Mouse (Mus musculus): ENCODE data around the gene Csrnp1. TPM values are rescaled to one million over a fixed set of nuclear protein-coding genes. Genes with fewer than 3 reads are reported as not detected.
A peak's percentile ranks its signal among the peaks of the same experiment; 100 is the strongest.

Gene Csrnp1
- polyA plus RNA-seq, 1 experiment, result 9.2 TPM

GRCm38 (mm10) chr9:119976704-119977556 is 7.5 kb downstream of the Csrnp1 start:
- TF ChIP-seq USF1 (IDR thresholded peaks at IDR 0.05; ENCODE audit: low read depth) (no peak), TCF3 (IDR thresholded peaks at IDR 0.05; ENCODE audit: insufficient read length, low read depth) (no peak), POLR2A (IDR thresholded peaks at IDR 0.05; ENCODE audit: insufficient read length, low read depth) (no peak), POLR2AphosphoS2 (IDR thresholded peaks at IDR 0.05; ENCODE audit: insufficient read length, low read depth) (no peak), E2F4 (IDR thresholded peaks at IDR 0.05; ENCODE audit: insufficient read depth) (no peak), SRF (IDR thresholded peaks at IDR 0.05; ENCODE audit: control insufficient read depth, insufficient read length, low read depth) (no peak)
- Histone ChIP-seq H3K4me3 (no peak overlapping the region), H3K27me3 (ENCODE audit: control insufficient read depth, insufficient read depth, insufficient read length) (no peaks in the 10 kb centered on the region), H3ac (ENCODE audit: control insufficient read depth, insufficient read length) (no peak overlapping the region), H3K4me2 (ENCODE audit: low read depth) (peak overlapping the region; percentile 52), H3K36me3 (ENCODE audit: control insufficient read depth, insufficient read depth) (peaks cover 5% of the 10 kb centered on the region), H3K79me2 (ENCODE audit: control insufficient read depth, insufficient read depth) (peaks cover 39% of the 10 kb centered on the region)

DNA sequence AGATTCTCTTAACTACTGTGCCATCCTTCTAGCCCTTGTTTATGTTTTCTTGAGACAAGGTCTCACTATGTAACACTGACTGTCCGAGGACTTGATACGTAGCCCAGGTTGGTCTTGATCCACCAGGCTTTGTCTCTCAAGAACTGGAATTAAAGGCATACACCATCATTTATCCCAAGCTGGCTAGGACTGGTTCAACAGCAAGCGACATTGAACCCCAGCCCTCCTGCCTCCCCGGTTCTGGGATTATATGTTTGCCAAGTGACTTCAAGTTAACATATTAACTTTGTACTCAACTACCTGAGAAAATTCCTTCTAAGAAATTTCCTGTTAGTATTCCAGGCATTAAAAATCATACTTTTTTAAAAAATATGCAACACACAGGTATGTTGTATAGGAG is 9.2 kb downstream of the Csrnp1 start:
- no peak overlapping the region for H3K4me3 ChIP-seq
- peaks cover 8% of the 10 kb centered on the region for H3K36me3 ChIP-seq (ENCODE audit: control insufficient read depth, insufficient read depth)

DNA sequence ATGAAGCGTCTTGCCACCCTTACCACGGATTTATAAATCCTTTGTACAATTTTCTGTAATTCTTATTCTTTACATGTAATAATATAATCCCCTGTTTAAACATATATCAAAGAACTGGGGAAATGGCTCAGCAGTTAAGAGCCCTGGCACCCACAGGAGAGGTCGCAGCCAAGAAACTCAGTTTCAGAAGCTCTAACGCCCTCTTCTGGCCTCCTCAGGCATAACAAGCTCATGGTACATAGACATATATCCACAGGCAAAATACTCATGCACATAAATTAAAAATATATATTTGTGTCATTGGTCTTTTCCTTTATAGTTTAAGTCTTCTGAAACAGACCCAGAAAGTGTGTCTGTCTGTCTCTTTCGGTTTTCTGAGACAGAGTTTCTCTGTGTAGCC is 9.8 kb downstream of the Csrnp1 start:
- H3ac ChIP-seq (ENCODE audit: control insufficient read depth, insufficient read length), result no peak overlapping the region
- H3K27me3 ChIP-seq (ENCODE audit: control insufficient read depth, insufficient read depth, insufficient read length), result no peaks in the 10 kb centered on the region
- no peak overlapping the region for H3K4me3 ChIP-seq
- H3K79me2 ChIP-seq (ENCODE audit: control insufficient read depth, insufficient read depth), result peaks cover 26% of the 10 kb centered on the region
- TF ChIP-seq MYOD1 (IDR thresholded peaks at IDR 0.05; ENCODE audit: control insufficient read depth in 1 of 3, insufficient read length in 2 of 3, low read depth in 2 of 3) (no peak), E2F4 (IDR thresholded peaks at IDR 0.05; ENCODE audit: insufficient read depth) (no peak), TCF3 (IDR thresholded peaks at IDR 0.05; ENCODE audit: insufficient read length, low read depth) (no peak), TCF12 (IDR thresholded peaks at IDR 0.05; ENCODE audit: insufficient read depth, poor library complexity, severe bottlenecking) (no peak), MYOG (IDR thresholded peaks at IDR 0.05; ENCODE audit: control insufficient read depth in 1 of 3, insufficient read depth in 1 of 3, insufficient read length in 2 of 3, low read depth in 2 of 3) (no peak), REST (IDR thresholded peaks at IDR 0.05; ENCODE audit: insufficient read depth, insufficient read length) (no peak), POLR2A (IDR thresholded peaks at IDR 0.05; ENCODE audit: insufficient read length, low read depth) (no peak), CEBPB (IDR thresholded peaks at IDR 0.05; ENCODE audit: insufficient read depth, poor library complexity, severe bottlenecking) (no peak), POLR2AphosphoS2 (IDR thresholded peaks at IDR 0.05; ENCODE audit: insufficient read length, low read depth) (no peak)
- no peak overlapping the region for H3K4me2 ChIP-seq (ENCODE audit: low read depth)
- peaks cover 8% of the 10 kb centered on the region for H3K36me3 ChIP-seq (ENCODE audit: control insufficient read depth, insufficient read depth)

More for the DNA sequence above, 9.2 kb downstream of the Csrnp1 start:
- peaks cover 32% of the 10 kb centered on the region for H3K79me2 ChIP-seq (ENCODE audit: control insufficient read depth, insufficient read depth)
- no peak overlapping the region for H3K4me2 ChIP-seq (ENCODE audit: low read depth)
- no peaks in the 10 kb centered on the region for H3K27me3 ChIP-seq (ENCODE audit: control insufficient read depth, insufficient read depth, insufficient read length)
- no peak overlapping the region for H3ac ChIP-seq (ENCODE audit: control insufficient read depth, insufficient read length)
- no peak for TF ChIP-seq USF1 (IDR thresholded peaks at IDR 0.05; ENCODE audit: low read depth)
- TF ChIP-seq POLR2A (IDR thresholded peaks at IDR 0.05; ENCODE audit: insufficient read length, low read depth), result no peak
- no peak for TF ChIP-seq MAX (IDR thresholded peaks at IDR 0.05; ENCODE audit: low read depth)
- no peak for TF ChIP-seq POLR2AphosphoS2 (IDR thresholded peaks at IDR 0.05; ENCODE audit: insufficient read length, low read depth)
- TF ChIP-seq REST (IDR thresholded peaks at IDR 0.05; ENCODE audit: insufficient read depth, insufficient read length), result no peak
- no peak for TF ChIP-seq TCF12 (IDR thresholded peaks at IDR 0.05; ENCODE audit: insufficient read depth, poor library complexity, severe bottlenecking)
- TF ChIP-seq SRF (IDR thresholded peaks at IDR 0.05; ENCODE audit: control insufficient read depth, insufficient read length, low read depth), result no peak
- no peak for TF ChIP-seq TCF3 (IDR thresholded peaks at IDR 0.05; ENCODE audit: insufficient read length, low read depth)
- TF ChIP-seq MYOG (IDR thresholded peaks at IDR 0.05; ENCODE audit: control insufficient read depth in 1 of 3, insufficient read depth in 1 of 3, insufficient read length in 2 of 3, low read depth in 2 of 3), result no peak

GRCm38 (mm10) chr9:119973869-119974520 is 10.5 kb downstream of the Csrnp1 start:
- H3K79me2 ChIP-seq (ENCODE audit: control insufficient read depth, insufficient read depth), result peaks cover 19% of the 10 kb centered on the region
- H3K4me3 ChIP-seq, result no peak overlapping the region
- peaks cover 8% of the 10 kb centered on the region for H3K36me3 ChIP-seq (ENCODE audit: control insufficient read depth, insufficient read depth)
- no peak overlapping the region for H3ac ChIP-seq (ENCODE audit: control insufficient read depth, insufficient read length)
- no peak overlapping the region for H3K4me2 ChIP-seq (ENCODE audit: low read depth)
- H3K27me3 ChIP-seq (ENCODE audit: control insufficient read depth, insufficient read depth, insufficient read length), result no peaks in the 10 kb centered on the region
- no peak for TF ChIP-seq POLR2AphosphoS2 (IDR thresholded peaks at IDR 0.05; ENCODE audit: insufficient read length, low read depth)
- no peak for TF ChIP-seq TCF12 (IDR thresholded peaks at IDR 0.05; ENCODE audit: insufficient read depth, poor library complexity, severe bottlenecking)

DNA sequence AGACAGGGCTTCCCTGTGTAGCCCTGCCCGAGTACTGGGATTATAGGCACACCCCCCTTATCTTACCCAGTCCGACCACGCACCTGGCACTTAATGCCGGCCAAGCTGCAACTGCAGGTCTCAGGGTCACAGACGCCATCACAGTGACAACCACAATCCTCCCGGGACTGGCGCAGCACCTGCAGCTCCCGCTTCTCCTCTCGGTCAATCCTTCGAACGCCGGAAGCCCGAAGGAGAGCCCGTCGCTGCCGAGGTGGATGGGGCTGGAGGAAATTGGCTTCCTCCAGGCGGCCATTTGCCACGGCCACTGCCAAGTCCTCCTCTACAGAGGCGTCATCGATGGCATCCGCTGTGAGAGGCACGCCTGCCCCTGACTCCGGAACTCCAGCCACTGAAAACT is 11.2 kb downstream of the Csrnp1 start:
- Histone ChIP-seq H3K79me2 (ENCODE audit: control insufficient read depth, insufficient read depth) (peaks cover 12% of the 10 kb centered on the region), H3K4me2 (ENCODE audit: low read depth) (no peak overlapping the region), H3K36me3 (ENCODE audit: control insufficient read depth, insufficient read depth) (peaks cover 8% of the 10 kb centered on the region), H3K4me3 (no peak overlapping the region), H3ac (ENCODE audit: control insufficient read depth, insufficient read length) (no peak overlapping the region), H3K27me3 (ENCODE audit: control insufficient read depth, insufficient read depth, insufficient read length) (no peaks in the 10 kb centered on the region)
- TF ChIP-seq MYOG (IDR thresholded peaks at IDR 0.05; ENCODE audit: control insufficient read depth in 1 of 3, insufficient read depth in 1 of 3, insufficient read length in 2 of 3, low read depth in 2 of 3) (no peak), TCF3 (IDR thresholded peaks at IDR 0.05; ENCODE audit: insufficient read length, low read depth) (no peak), E2F4 (IDR thresholded peaks at IDR 0.05; ENCODE audit: insufficient read depth) (no peak), REST (IDR thresholded peaks at IDR 0.05; ENCODE audit: insufficient read depth, insufficient read length) (no peak), SRF (IDR thresholded peaks at IDR 0.05; ENCODE audit: control insufficient read depth, insufficient read length, low read depth) (no peak), POLR2AphosphoS2 (IDR thresholded peaks at IDR 0.05; ENCODE audit: insufficient read length, low read depth) (no peak), MYOD1 (IDR thresholded peaks at IDR 0.05; ENCODE audit: control insufficient read depth in 1 of 3, insufficient read length in 2 of 3, low read depth in 2 of 3) (no peak), TCF12 (IDR thresholded peaks at IDR 0.05; ENCODE audit: insufficient read depth, poor library complexity, severe bottlenecking) (no peak), POLR2A (IDR thresholded peaks at IDR 0.05; ENCODE audit: insufficient read length, low read depth) (no peak), MAX (IDR thresholded peaks at IDR 0.05; ENCODE audit: low read depth) (no peak)
